Mouse (Mus musculus): ENCODE results near the gene Hist1h3d. TPM values are rescaled to one million over a fixed set of nuclear protein-coding genes. Genes with fewer than 3 reads are reported as not detected.
"Not testable (repeated sequence)": the region's sequence is repeated elsewhere in the genome, so short reads cannot be mapped to it uniquely, and the experiment has no call there.

Gene Hist1h3d
- total and polyA plus RNA-seq, 3 experiments, result 3.7 to 524 (median 92.0) TPM

DNA sequence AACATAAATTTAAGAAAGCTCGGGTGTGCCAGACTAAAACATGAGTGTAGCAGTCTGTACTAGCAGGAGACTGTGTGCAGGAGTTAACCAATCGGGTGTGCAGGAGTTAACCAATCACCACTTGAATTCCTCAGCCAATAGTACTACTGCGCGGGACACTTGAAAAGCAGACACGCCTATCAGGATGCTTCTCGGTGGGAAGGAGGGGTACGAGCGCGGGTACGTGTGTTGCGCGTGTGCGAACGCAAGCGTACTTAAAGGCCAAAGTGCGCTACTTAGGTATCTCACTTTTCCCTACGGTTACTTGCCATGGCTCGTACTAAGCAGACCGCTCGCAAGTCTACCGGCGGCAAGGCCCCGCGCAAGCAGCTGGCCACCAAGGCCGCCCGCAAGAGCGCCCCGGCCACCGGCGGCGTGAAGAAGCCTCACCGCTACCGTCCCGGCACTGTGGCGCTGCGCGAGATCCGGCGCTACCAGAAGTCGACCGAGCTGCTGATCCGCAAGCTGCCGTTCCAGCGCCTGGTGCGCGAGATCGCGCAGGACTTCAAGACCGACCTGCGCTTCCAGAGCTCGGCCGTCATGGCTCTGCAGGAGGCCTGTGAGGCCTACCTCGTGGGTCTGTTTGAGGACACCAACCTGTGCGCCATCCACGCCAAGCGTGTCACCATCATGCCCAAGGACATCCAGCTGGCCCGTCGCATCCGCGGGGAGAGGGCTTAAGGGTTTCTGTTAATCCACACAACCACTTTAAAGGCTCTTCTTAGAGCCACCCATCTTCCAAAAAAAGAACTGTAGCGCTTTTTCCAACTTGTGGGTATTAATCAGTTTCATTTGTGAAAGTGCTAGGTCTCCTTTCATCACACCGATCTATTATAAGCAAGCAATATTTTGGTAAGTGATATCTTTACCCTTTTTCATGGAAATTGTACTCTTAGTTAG, 40.2 kb upstream of the Hist1h3d start, which contains the start of gene Hist1h3g:
Gene Hist1h3g (plus strand): TSS at position 286 of the 939 bp plus-strand sequence.
- H3K9me3 ChIP-seq (replicated peaks); H3K27me3 ChIP-seq (ENCODE audit: insufficient read depth, low read length); H3K36me3 ChIP-seq (replicated peaks): not testable (repeated sequence)
- H3K4me1 ChIP-seq (ENCODE audit: insufficient read depth, low read depth, low read length), result peaks cover 24% of the 10 kb centered on the region
- DNase-seq (ENCODE audit: low spot score) (peak; percentile 91), ATAC-seq (ENCODE audit: extremely low read depth, insufficient number of reproducible peaks, low FRiP score, poor library complexity, severe bottlenecking) (peak; percentile 77)
- TF ChIP-seq POLR2AphosphoS5 (IDR thresholded peaks at IDR 0.05; ENCODE audit: insufficient replicate concordance, low read depth, low read length), result peak; percentile 97
- H3K4me3 ChIP-seq (ENCODE audit: low read depth, low read length), result peak within 1 kb of the TSS; percentile 71

- Histone ChIP-seq H3K9me3 (replicated peaks) (no peaks in the 10 kb centered on the region), H3K4me1 (ENCODE audit: insufficient read depth, low read depth, low read length) (peaks cover 28% of the 10 kb centered on the region), H3K27me3 (ENCODE audit: insufficient read depth, low read length) (no peaks in the 10 kb centered on the region), H3K4me3 (ENCODE audit: low read depth, low read length) (peak overlapping the region; percentile 71), H3K36me3 (replicated peaks) (no peaks in the 10 kb centered on the region)
- DNase-seq (ENCODE audit: low spot score) (no peak), ATAC-seq (ENCODE audit: extremely low read depth, insufficient number of reproducible peaks, low FRiP score, poor library complexity, severe bottlenecking) (no peak)
- TF ChIP-seq POLR2AphosphoS5 (IDR thresholded peaks at IDR 0.05; ENCODE audit: insufficient replicate concordance, low read depth, low read length), result peak; percentile 97; the same call in 1 of the 2 replicates
- TF ChIP-seq TAL1 (conservative IDR thresholded peaks at IDR 0.05; ENCODE audit: low read depth, low read length), result no peak
- TF ChIP-seq GATA2 (IDR thresholded peaks at IDR 0.05; ENCODE audit: borderline replicate concordance, low read depth, low read length), result no peak
- TF ChIP-seq GATA1 (IDR thresholded peaks at IDR 0.05; ENCODE audit: borderline replicate concordance, low read length), result no peak
- no peak for TF ChIP-seq CTCF (IDR thresholded peaks at IDR 0.05; ENCODE audit: low read depth, low read length)
Measured at GRCm38 (mm10) chr13:23536076-23536822, 39.3 kb upstream of the Hist1h3d start.

GRCm38 (mm10) chr13:23537006-23537710, 38.4 kb upstream of the Hist1h3d start:
- TF ChIP-seq GATA1 (IDR thresholded peaks at IDR 0.05; ENCODE audit: borderline replicate concordance, low read length) (no peak), POLR2AphosphoS5 (IDR thresholded peaks at IDR 0.05; ENCODE audit: insufficient replicate concordance, low read depth, low read length) (peak; percentile 61; the same call in 1 of the 2 replicates)
- H3K36me3 ChIP-seq (replicated peaks), result no peaks in the 10 kb centered on the region
- peaks cover 26% of the 10 kb centered on the region for H3K4me1 ChIP-seq (ENCODE audit: insufficient read depth, low read depth, low read length)
- no peak overlapping the region for H3K4me3 ChIP-seq (ENCODE audit: low read depth, low read length)
- ATAC-seq (ENCODE audit: extremely low read depth, insufficient number of reproducible peaks, low FRiP score, poor library complexity, severe bottlenecking) (no peak), DNase-seq (ENCODE audit: low spot score) (no peak)
- H3K9me3 ChIP-seq (replicated peaks), result no peaks in the 10 kb centered on the region
- H3K27me3 ChIP-seq (ENCODE audit: insufficient read depth, low read length), result no peaks in the 10 kb centered on the region

- no peak for TF ChIP-seq TAL1 (conservative IDR thresholded peaks at IDR 0.05; ENCODE audit: low read depth, low read length)
- no peak for TF ChIP-seq GATA2 (IDR thresholded peaks at IDR 0.05; ENCODE audit: borderline replicate concordance, low read depth, low read length)
- no peak for TF ChIP-seq GATA1 (IDR thresholded peaks at IDR 0.05; ENCODE audit: borderline replicate concordance, low read length)
- no peak for TF ChIP-seq POLR2AphosphoS5 (IDR thresholded peaks at IDR 0.05; ENCODE audit: insufficient replicate concordance, low read depth, low read length)
- no peak for TF ChIP-seq CTCF (IDR thresholded peaks at IDR 0.05; ENCODE audit: low read depth, low read length)
- ATAC-seq (ENCODE audit: extremely low read depth, insufficient number of reproducible peaks, low FRiP score, poor library complexity, severe bottlenecking), result no peak
- no peak for DNase-seq (ENCODE audit: low spot score)
- Histone ChIP-seq H3K4me3 (ENCODE audit: low read depth, low read length) (no peak overlapping the region), H3K4me1 (ENCODE audit: insufficient read depth, low read depth, low read length) (peaks cover 17% of the 10 kb centered on the region), H3K9me3 (replicated peaks) (no peaks in the 10 kb centered on the region), H3K36me3 (replicated peaks) (no peaks in the 10 kb centered on the region), H3K27me3 (ENCODE audit: insufficient read depth, low read length) (no peaks in the 10 kb centered on the region)
Measured at GRCm38 (mm10) chr13:23538249-23538648, 37.3 kb upstream of the Hist1h3d start.

DNA sequence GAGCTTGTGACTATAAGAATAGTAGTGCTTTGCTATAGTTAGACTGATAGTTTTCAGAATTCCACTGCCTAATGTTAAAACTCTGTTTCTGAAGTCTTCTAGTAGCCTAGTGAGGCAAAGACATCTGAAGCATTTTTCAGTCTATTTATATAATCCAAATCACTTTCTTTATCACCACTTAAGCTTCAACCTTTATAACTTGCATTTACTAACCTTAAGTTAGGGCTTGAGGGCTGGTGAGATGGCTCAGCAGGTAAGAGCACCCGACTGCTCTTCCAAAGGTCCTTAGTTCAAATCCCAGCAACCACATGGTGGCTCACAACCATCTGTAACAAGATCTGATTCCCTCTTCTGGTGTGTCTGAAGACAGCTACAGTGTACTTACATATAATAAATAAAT, 35.7 kb upstream of the Hist1h3d start:
- not testable (repeated sequence) for H3K27me3 ChIP-seq (ENCODE audit: insufficient read depth, low read length); ATAC-seq (ENCODE audit: extremely low read depth, insufficient number of reproducible peaks, low FRiP score, poor library complexity, severe bottlenecking); H3K36me3 ChIP-seq (replicated peaks); H3K4me3 ChIP-seq (ENCODE audit: low read depth, low read length); DNase-seq (ENCODE audit: low spot score); H3K9me3 ChIP-seq (replicated peaks)
- H3K4me1 ChIP-seq (ENCODE audit: insufficient read depth, low read depth, low read length), result peaks cover 20% of the 10 kb centered on the region

GRCm38 (mm10) chr13:23541497-23541896, 34.1 kb upstream of the Hist1h3d start:
- H3K27me3 ChIP-seq (ENCODE audit: insufficient read depth, low read length), result no peaks in the 10 kb centered on the region
- H3K4me1 ChIP-seq (ENCODE audit: insufficient read depth, low read depth, low read length), result peaks cover 20% of the 10 kb centered on the region
- DNase-seq (ENCODE audit: low spot score), result no peak
- no peak overlapping the region for H3K4me3 ChIP-seq (ENCODE audit: low read depth, low read length)
- no peaks in the 10 kb centered on the region for H3K36me3 ChIP-seq (replicated peaks)
- no peaks in the 10 kb centered on the region for H3K9me3 ChIP-seq (replicated peaks)
- TF ChIP-seq TAL1 (conservative IDR thresholded peaks at IDR 0.05; ENCODE audit: low read depth, low read length) (no peak), GATA1 (IDR thresholded peaks at IDR 0.05; ENCODE audit: borderline replicate concordance, low read length) (no peak), GATA2 (IDR thresholded peaks at IDR 0.05; ENCODE audit: borderline replicate concordance, low read depth, low read length) (no peak), POLR2AphosphoS5 (IDR thresholded peaks at IDR 0.05; ENCODE audit: insufficient replicate concordance, low read depth, low read length) (no peak), CTCF (IDR thresholded peaks at IDR 0.05; ENCODE audit: low read depth, low read length) (no peak)
- ATAC-seq (ENCODE audit: extremely low read depth, insufficient number of reproducible peaks, low FRiP score, poor library complexity, severe bottlenecking), result no peak
